Mouse (Mus musculus) bone marrow, adult 2 months (tissue): Measurements from ENCODE around the gene Pias4.

Experiments used
- CTCF ChIP-seq: fragments of 200-500 bp; IDR thresholded peaks from 2 replicates; pipeline ENCODE4 v1.5.1; 2011; ENCODE audit warnings: low read length, control low read depth; ENCODE audit not compliant: control insufficient read depth, insufficient read depth
- POLR2A ChIP-seq: fragments of 200-500 bp; IDR thresholded peaks from 2 replicates; pipeline ENCODE4 v1.6.1; 2011; ENCODE audit warnings: low read depth, mild to moderate bottlenecking, control low read depth, low read length, borderline replicate concordance; ENCODE audit not compliant: control insufficient read depth

GRCm38 (mm10) chr10:81197305-81197704 is 29.6 kb upstream of the Pias4 start:
- no peak for TF ChIP-seq POLR2A
- no peak for TF ChIP-seq CTCF
